Mouse (Mus musculus) limb, embryonic 14.5 days (tissue): ENCODE measurements around the gene Gsto2. TPM values are rescaled to one million over a fixed set of nuclear protein-coding genes. Genes with fewer than 3 reads are reported as not detected.

Experiments
- ATAC-seq: fragments of 200-750 bp; cut with Nextera tagmentation; 2 replicates; pipeline ENCODE4 v1.8.0; 2017; ENCODE audit warnings: low read depth, moderate number of reproducible peaks, moderate TSS enrichment; ENCODE audit not compliant: low FRiP score
- DNase-seq: peaks from one replicate; pipeline ENCODE4 v3.0.0-alpha.2; 2015; ENCODE audit warnings: low spot score
- H3K27ac ChIP-seq: fragments of 300-500 bp; sonication (generic); replicated peaks from 2 replicates; pipeline ENCODE4 v1.5.1; 2014; ENCODE audit warnings: low read depth, mild to moderate bottlenecking, low read length, moderate library complexity, mixed read lengths
- H3K27me3 ChIP-seq: fragments of 300-500 bp; sonication (generic); 2 replicates; pipeline ENCODE4 v1.6.1; 2014; ENCODE audit warnings: low read length, mixed read lengths; ENCODE audit not compliant: control insufficient read depth, insufficient read depth
- H3K36me3 ChIP-seq: fragments of 300-500 bp; sonication (generic); 2 replicates; pipeline ENCODE4 v1.6.1; 2014; ENCODE audit warnings: mild to moderate bottlenecking, low read length, moderate library complexity, mixed read lengths; ENCODE audit not compliant: control insufficient read depth, insufficient read depth
- H3K4me1 ChIP-seq: fragments of 300-500 bp; sonication (generic); 2 replicates; pipeline ENCODE4 v1.6.1; 2014; ENCODE audit warnings: antibody characterized with exemption, low read length, mixed read lengths; ENCODE audit not compliant: control insufficient read depth, insufficient read depth
- H3K4me2 ChIP-seq: fragments of 300-500 bp; sonication (generic); replicated peaks from 2 replicates; pipeline ENCODE4 v1.6.1; 2014; ENCODE audit warnings: low read depth, mild to moderate bottlenecking, low read length, moderate library complexity; ENCODE audit not compliant: severe bottlenecking
- H3K4me3 ChIP-seq: fragments of 300-500 bp; sonication (generic); replicated peaks from 2 replicates; pipeline ENCODE4 v1.5.1; 2014; ENCODE audit warnings: low read length
- H3K9ac ChIP-seq: fragments of 300-500 bp; sonication (generic); 2 replicates; pipeline ENCODE4 v1.6.1; 2014; ENCODE audit warnings: mild to moderate bottlenecking, low read depth, low read length, moderate library complexity; ENCODE audit not compliant: severe bottlenecking
- H3K9me3 ChIP-seq: fragments of 300-500 bp; sonication (generic); 2 replicates; pipeline ENCODE4 v1.6.1; 2016; ENCODE audit warnings: low read length; ENCODE audit not compliant: control insufficient read depth
- POLR2A ChIP-seq: fragments of 200-500 bp; IDR thresholded peaks from 2 replicates; pipeline ENCODE4 v1.8.0; 2012; ENCODE audit warnings: inconsistent platforms, mild to moderate bottlenecking, moderate library complexity, borderline replicate concordance; ENCODE audit not compliant: insufficient read depth, insufficient read length; ENCODE audit errors: extremely low read depth
- WGBS: fragments of 180-500 bp; shearing (Covaris S2); extraction: QIAGEN DNeasy Blood & Tissue Kit; methylation state at CpG from one replicate; pipeline ENCODE4 v1.1.7; 2014; 5-methylcytosine and 5-hydroxymethylcytosine counted together
- polyA plus RNA-seq, 2 experiments: library from polyadenylated mRNA; depleted of rRNA in 1 of 2; stranded (reverse) in 1 of 2; unstranded in 1 of 2; fragments of >200 nt; fragmentation: Nextera tagmentation in 1 of 2; extraction: Ambion mirVana in 1 of 2; gene quantifications; 2 replicates each; pipeline versions ENCODE4 v1.2.1 to v1.2.3; 2012 to 2014

The Gsto2 gene
- polyA plus RNA-seq, 2 experiments: 0.87 to 1.2 TPM

DNA sequence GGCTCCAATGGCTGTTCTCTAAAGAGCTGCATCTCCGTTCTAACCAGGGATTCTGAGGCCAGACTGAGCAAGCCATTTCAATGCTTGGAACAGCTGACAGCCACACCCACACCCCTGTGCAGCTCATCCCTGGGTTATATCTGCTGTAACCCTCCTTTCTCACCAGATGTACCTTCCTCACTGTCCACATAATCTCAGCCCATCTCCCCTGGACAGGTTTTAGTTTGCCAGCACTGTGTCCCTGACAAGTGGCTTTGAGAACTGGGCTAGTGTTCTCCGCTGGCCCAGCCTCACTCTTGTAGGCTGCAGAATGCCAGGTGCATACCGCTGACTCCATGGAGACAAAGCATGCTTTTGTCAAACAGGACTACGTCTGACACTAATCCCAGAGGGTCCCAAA is 52.1 kb downstream of the Gsto2 start:
- no peak overlapping the region for H3K27ac ChIP-seq
- no peak for ATAC-seq
- H3K36me3 ChIP-seq: no peaks in the 10 kb centered on the region
- H3K9me3 ChIP-seq: no peaks in the 10 kb centered on the region
- DNase-seq: no peak
- no peaks in the 10 kb centered on the region for H3K27me3 ChIP-seq
- H3K9ac ChIP-seq: 0 out of 2 replicates have a peak overlapping the region, but pooled peaks have one; percentile 89
- peaks cover 29% of the 10 kb centered on the region for H3K4me1 ChIP-seq
- TF ChIP-seq POLR2A: no peak
- H3K4me3 ChIP-seq: peak overlapping the region; percentile 87
- WGBS: 12% methylated on average over 4 of the region's 4 CpGs
- peak overlapping the region; percentile 64 for H3K4me2 ChIP-seq

DNA sequence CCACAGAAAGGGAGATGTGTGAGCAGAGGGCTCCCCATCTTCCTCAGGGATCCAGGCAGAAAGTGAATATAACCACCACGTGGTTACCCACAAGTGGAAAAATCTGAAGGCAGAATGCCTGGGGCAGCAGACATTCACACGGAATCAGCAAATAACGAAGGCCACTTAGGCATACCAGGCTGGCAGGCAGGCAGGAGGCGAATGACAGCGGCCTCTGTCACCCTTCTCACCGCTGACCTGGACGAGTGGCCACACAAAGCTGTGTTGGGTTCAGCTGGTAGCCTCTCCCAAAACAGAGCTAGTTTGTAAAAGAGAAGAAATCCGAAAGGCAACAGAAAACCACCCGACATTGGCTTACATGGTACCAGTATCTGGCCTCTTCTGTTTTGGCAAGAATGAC is 52.7 kb downstream of the Gsto2 start:
- H3K4me1 ChIP-seq: peaks cover 29% of the 10 kb centered on the region
- peak overlapping the region; percentile 89 for H3K9ac ChIP-seq
- H3K4me2 ChIP-seq: peak overlapping the region; percentile 64
- TF ChIP-seq POLR2A: no peak
- H3K36me3 ChIP-seq: no peaks in the 10 kb centered on the region
- peak overlapping the region; percentile 87 for H3K4me3 ChIP-seq
- ATAC-seq: no peak
- H3K27ac ChIP-seq: no peak overlapping the region
- 12% methylated on average over 9 of the region's 9 CpGs for WGBS
- DNase-seq: no peak
- no peaks in the 10 kb centered on the region for H3K27me3 ChIP-seq
- H3K9me3 ChIP-seq: no peaks in the 10 kb centered on the region

DNA sequence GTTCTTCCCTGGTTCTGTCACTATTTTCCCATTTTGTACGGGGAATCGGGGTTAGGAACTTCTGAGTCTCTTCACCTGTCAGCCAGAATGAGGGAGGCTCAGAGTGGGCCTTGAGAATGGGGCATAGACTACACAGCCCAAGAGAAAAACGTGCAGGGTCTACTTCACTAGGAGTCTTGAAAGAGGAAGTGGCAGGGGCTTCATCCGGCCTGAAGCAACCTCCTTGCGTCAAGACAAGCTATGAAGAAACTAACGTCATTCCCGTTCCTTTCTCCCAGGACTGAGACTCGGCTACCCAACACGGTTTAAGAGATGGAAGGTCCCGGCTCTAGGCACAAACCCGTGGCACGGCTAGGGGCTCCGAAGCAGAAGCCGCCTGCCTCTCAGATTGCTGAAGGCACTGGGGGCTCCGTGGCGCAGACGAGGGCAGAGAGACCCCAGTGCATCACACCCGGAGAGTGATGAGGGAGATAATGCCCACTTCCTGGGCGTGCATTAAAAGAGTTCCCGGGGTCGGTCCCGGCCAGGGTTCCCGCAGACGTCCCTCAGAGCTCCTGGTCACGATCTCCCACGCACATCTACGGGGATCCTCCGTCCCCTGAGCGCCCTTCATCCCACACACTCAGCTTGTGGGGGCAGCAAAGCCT is 53.2 kb downstream of the Gsto2 start:
- ATAC-seq (peak; percentile 23), DNase-seq (no peak)
- peak overlapping the region; percentile 96 for H3K27ac ChIP-seq
- H3K4me3 ChIP-seq: peak overlapping the region; percentile 87
- TF ChIP-seq POLR2A: no peak
- peak overlapping the region; percentile 89 for H3K9ac ChIP-seq
- peaks cover 29% of the 10 kb centered on the region for H3K4me1 ChIP-seq
- no peaks in the 10 kb centered on the region for H3K27me3 ChIP-seq
- WGBS: under 1% methylated on average over 29 of the region's 29 CpGs
- H3K36me3 ChIP-seq: no peaks in the 10 kb centered on the region
- H3K9me3 ChIP-seq: no peaks in the 10 kb centered on the region
- peak overlapping the region; percentile 64 for H3K4me2 ChIP-seq

DNA sequence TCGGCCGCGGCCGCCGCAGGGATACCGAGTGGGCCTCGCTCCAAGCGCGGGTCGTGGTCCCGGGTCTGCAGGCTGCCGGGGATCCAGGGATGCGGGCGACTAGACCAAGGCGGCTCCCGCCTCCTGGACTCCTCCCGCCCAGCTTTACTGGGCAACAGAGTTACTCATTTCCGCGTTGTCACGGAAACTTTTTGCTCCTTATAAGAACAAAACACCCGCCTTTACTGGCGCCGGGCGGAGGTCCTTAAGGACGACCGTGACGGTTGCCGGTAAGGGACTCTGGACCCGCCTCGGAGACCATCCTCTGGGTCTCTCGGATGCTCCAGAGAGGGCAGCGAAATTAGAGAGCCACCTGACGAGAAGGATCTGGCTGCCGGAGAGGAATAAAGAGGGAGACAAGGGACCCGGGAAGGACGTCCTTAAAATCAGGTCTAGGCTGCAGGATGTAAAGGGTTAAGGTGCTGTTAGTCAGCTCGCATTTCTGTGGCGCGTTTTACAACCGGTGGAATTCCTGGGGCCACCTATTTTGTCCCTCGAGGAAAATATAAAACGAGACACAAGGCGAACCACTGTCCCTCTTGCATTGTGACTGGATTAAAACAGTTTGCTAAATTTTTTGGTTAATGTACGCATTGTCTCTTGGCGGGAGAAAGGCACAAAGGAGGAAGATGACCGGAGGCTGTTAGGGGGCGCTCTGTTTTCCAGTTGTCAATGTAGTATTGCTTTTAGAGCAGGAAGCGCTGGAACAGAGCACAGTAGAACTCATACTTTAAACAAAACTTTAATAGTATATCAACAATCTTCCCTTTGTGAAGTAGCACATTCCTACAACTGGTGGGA is 54.0 kb downstream of the Gsto2 start, which contains the start of the genes Cfap43 and Itprip:
Cfap43 (minus strand) TSS at position 162 of the 840 bp plus-strand sequence.
Itprip (minus strand) TSS at position 174 of the 840 bp plus-strand sequence.
- Histone ChIP-seq H3K9ac (peak within 1 kb of the TSS; percentile 89), H3K4me2 (peak within 1 kb of the TSS; percentile 64), H3K9me3 (no peaks in the 10 kb centered on the region), H3K4me1 (peaks cover 29% of the 10 kb centered on the region), H3K27me3 (no peaks in the 10 kb centered on the region), H3K36me3 (no peaks in the 10 kb centered on the region), H3K27ac (peak within 1 kb of the TSS; percentile 96), H3K4me3 (peak within 1 kb of the TSS; percentile 87)
- WGBS: under 1% methylated on average over 48 of the region's 48 CpGs
- TF ChIP-seq POLR2A: peak; percentile 64; the same call in 1 of the 2 replicates
- peak; percentile 91 for ATAC-seq
- DNase-seq: peak; percentile 96

DNA sequence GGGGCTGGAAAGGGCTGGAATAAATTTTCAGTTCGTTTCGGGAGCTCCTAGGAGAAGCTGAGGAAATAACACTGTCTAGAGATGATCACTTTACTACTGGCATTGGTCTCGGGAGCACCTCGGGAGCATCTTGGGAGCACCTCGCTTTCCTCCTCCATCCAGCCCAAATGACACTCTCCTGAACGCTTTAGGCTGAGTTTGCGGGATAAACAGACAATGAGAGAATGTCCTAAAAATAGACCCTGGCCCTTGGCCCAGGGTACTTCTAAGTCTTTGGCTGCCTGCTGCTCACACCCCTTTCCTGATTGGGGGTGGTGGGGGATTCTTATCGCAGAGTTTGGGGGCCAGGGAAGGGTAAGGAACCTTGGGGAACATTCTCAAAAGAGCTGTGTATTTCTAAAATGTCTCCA is 54.6 kb downstream of the Gsto2 start:
- H3K9me3 ChIP-seq: no peaks in the 10 kb centered on the region
- DNase-seq (peak; percentile 84), ATAC-seq (peak; percentile 23)
- peak overlapping the region; percentile 96 for H3K27ac ChIP-seq
- WGBS: 2% methylated on average over 8 of the region's 8 CpGs
- H3K9ac ChIP-seq: peak overlapping the region; percentile 89
- H3K4me3 ChIP-seq: peak overlapping the region; percentile 87
- TF ChIP-seq POLR2A: no peak
- H3K27me3 ChIP-seq: no peaks in the 10 kb centered on the region
- no peaks in the 10 kb centered on the region for H3K36me3 ChIP-seq
- peaks cover 29% of the 10 kb centered on the region for H3K4me1 ChIP-seq
- H3K4me2 ChIP-seq: peak overlapping the region; percentile 64
